Mouse (Mus musculus) embryonic fibroblast, embryonic 13.5 days (primary cell): ENCODE data around the gene Rfng.

Experiments used
- CTCF ChIP-seq: IDR thresholded peaks from 2 replicates; pipeline ENCODE4 v1.5.1; 2011; ENCODE audit warnings: mild to moderate bottlenecking, control low read depth, low read length, moderate library complexity, borderline replicate concordance; ENCODE audit not compliant: insufficient read depth
- POLR2A ChIP-seq: IDR thresholded peaks from 2 replicates; pipeline ENCODE4 v1.6.1; 2011; ENCODE audit warnings: low read depth, mild to moderate bottlenecking, control low read depth, low read length, moderate library complexity

DNA sequence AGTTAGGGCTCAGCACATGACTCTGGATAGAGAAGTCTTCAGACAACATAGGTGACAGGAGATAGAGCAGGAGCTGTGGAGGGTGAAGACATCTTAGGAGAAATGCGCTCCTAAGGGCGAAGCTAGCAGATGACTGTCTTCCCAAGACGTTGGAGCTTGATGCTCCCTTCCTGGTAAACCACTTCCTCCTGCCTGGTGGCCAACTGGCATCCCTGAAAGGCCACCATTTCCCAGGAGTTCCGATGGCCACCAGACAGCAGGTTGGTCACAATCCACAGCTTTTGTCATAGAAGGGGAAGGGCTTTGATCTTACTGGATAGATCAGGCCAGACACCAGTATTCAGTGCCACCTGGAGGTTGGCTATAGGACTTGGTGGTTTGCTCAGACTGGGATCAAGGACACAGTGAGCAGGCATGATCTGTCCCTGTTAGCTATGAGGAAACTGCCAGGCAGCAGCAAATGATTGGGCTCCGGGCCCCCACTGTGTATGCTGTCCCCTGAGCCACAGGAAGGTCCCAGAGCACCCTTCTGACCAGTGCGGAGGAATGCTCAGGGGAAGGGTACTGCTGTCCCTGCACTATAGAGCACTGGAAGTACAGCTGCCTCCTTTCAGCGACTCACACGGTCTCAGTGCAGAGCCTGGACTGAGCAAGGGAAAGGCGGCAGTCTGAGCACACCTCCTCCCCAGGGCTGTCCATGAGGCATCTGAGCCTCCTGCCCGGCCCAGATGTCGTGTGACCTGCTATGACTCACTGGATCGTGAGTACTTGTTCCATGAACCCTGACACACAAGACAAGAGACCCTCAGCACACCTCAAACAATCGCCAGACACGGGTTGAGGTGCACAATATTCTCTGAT is 22.0 kb downstream of the Rfng start:
- no peak for TF ChIP-seq CTCF
- no peak for TF ChIP-seq POLR2A
